Mouse (Mus musculus): ENCODE measurements at regions not wholly inside any gene's neighbourhood (a gene's known extent, or its start where the extent isn't known, plus 50 kb on each side); places are given as distances from the start of the nearest gene placed in this dataset.

GRCm38 (mm10) chr13:83731481-83732006, 227.7 kb downstream of the Mef2c start:
- no peak for DNase-seq

GRCm38 (mm10) chr13:83732283-83733121, 228.7 kb downstream of the Mef2c start:
- no peak for DNase-seq

GRCm38 (mm10) chr13:83733231-83733990, 229.6 kb downstream of the Mef2c start:
- DNase-seq: no peak

GRCm38 (mm10) chr13:83733991-83734610, 230.3 kb downstream of the Mef2c start:
- DNase-seq: no peak

GRCm38 (mm10) chr13:83734656-83735055, 230.8 kb downstream of the Mef2c start:
- DNase-seq: no peak

- no peak for DNase-seq
These were observed 231.3 kb downstream of the Mef2c start for GRCm38 (mm10) chr13:83735101-83735500.

GRCm38 (mm10) chr13:83735631-83736475, 232.0 kb downstream of the Mef2c start:
- no peak for DNase-seq

GRCm38 (mm10) chr13:83737031-83737825, 233.4 kb downstream of the Mef2c start:
- DNase-seq: no peak

- DNase-seq: no peak
These were observed 234.1 kb downstream of the Mef2c start for GRCm38 (mm10) chr13:83737826-83738527.

GRCm38 (mm10) chr13:83738528-83738981, 234.7 kb downstream of the Mef2c start:
- no peak for DNase-seq

GRCm38 (mm10) chr13:83739131-83739530, 235.3 kb downstream of the Mef2c start:
- no peak for DNase-seq

GRCm38 (mm10) chr13:83739541-83740061, 235.8 kb downstream of the Mef2c start:
- no peak for DNase-seq

GRCm38 (mm10) chr13:83740101-83740500, 236.3 kb downstream of the Mef2c start:
- DNase-seq: no peak

GRCm38 (mm10) chr13:83740771-83741170, 236.9 kb downstream of the Mef2c start:
- DNase-seq: no peak

GRCm38 (mm10) chr13:83741591-83742021, 237.8 kb downstream of the Mef2c start:
- DNase-seq: no peak

GRCm38 (mm10) chr13:83742102-83742501, 238.3 kb downstream of the Mef2c start:
- no peak for DNase-seq

- DNase-seq: no peak
These were observed 238.7 kb downstream of the Mef2c start for GRCm38 (mm10) chr13:83742546-83742945.

- DNase-seq: no peak
These were observed 239.5 kb downstream of the Mef2c start for GRCm38 (mm10) chr13:83743381-83743780.

GRCm38 (mm10) chr13:83744110-83744752, 240.4 kb downstream of the Mef2c start:
- no peak for DNase-seq
